Mouse (Mus musculus): Measurements from ENCODE around the gene Rhebl1. TPM values are rescaled to one million over a fixed set of nuclear protein-coding genes. Genes with fewer than 3 reads are reported as not detected.

Gene Rhebl1
- total RNA-seq (2023): 20.7 TPM

GRCm38 (mm10) chr15:98893940-98894745 is at the start of gene Rhebl1:
Gene Rhebl1 (minus strand): TSS chr15:98894540.

GRCm38 (mm10) chr15:98934217-98934839 is 40.0 kb upstream of the Rhebl1 start, which contains the start of gene Tuba1b:
Gene Tuba1b (minus strand): TSS chr15:98934565.

GRCm38 (mm10) chr15:98917538-98918498 is 23.5 kb upstream of the Rhebl1 start, which contains the start of gene Lmbr1l:
Gene Lmbr1l (minus strand): TSS chr15:98918231.

GRCm38 (mm10) chr15:98897928-98898800 is 3.8 kb upstream of the Rhebl1 start, which contains the start of gene Dhh:
Gene Dhh (minus strand): TSS chr15:98898540.

GRCm38 (mm10) chr15:98871070-98871915 is 23.0 kb downstream of the Rhebl1 start, which contains the start of gene Kmt2d:
Gene Kmt2d (minus strand): TSS chr15:98871204.

DNA sequence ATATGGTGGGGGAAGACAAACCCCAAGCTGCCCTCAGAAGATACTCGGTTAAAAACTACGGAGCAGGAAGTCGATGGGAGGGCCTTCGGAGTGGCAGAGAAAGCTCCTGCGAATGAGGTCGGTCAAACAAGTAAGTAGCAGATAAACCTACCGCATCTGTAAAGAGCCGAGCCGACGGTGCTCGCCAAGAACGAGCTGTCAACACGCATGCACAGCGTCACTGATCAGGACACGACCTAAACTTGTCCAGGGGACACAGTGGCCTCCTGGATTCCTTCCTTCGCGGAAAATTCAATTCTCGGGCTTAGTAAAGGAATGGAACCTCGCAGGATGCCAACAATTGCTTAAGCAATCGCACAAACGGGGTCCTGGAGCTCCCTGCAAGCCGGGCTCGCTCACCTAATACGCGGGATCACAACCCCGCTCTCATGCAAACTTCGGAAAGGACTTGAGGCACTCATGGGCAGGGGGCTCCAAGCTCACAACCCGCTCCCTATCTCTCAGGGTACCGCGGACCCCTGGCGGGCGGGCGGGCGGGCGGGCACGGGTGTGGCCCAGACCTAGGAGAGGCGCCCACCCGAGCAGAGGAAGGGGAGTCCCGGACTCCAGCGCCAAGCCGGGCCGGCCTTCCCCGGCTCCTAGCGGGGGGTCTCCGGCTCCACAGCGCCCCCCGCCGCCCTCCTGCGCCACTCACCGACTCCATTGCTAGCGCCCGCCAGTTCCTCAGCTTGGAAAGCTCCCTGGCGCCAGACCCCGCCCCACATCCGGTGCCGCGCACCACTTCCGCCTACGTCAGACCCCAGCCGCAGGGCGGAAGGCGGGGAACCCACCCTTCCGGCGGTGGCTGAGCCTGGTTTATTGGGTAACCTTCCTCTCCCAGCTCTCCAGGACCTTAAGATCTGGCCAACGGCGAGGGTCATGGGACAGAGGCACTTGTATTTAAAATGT is 63.3 kb downstream of the Rhebl1 start, which contains the start of gene Prkag1:
Prkag1 (minus strand) TSS at position 786 of the 948 bp plus-strand sequence.

Other genes starting within 250 kb of the Rhebl1 start
- 133 TPM for gene Ddx23, start 231.6 kb downstream of the Rhebl1 start, total RNA-seq (2023)
- gene Rnd1, start 217.1 kb downstream of the Rhebl1 start, total RNA-seq (2023): 0.64 TPM
- gene Ccdc65, start 186.3 kb downstream of the Rhebl1 start, total RNA-seq (2023): not detected
- gene Fkbp11, start 166.3 kb downstream of the Rhebl1 start, total RNA-seq (2023): 2.5 TPM
- 94.4 TPM for gene Arf3, start 131.3 kb downstream of the Rhebl1 start, total RNA-seq (2023)
- gene Wnt10b, start 116.4 kb downstream of the Rhebl1 start, total RNA-seq (2023): 0.77 TPM
- not detected for gene Wnt1, start 104.7 kb downstream of the Rhebl1 start, total RNA-seq (2023)
- gene Ddn, start 85.0 kb downstream of the Rhebl1 start, total RNA-seq (2023): 0.21 TPM
- 117 TPM for gene Prkag1, start 63.0 kb downstream of the Rhebl1 start, total RNA-seq (2023)
- gene Kmt2d, start 23.3 kb downstream of the Rhebl1 start, total RNA-seq (2023): 266 TPM
- 1.1 TPM for gene Dhh, start 4.0 kb upstream of the Rhebl1 start, total RNA-seq (2023)
- gene Lmbr1l, start 23.7 kb upstream of the Rhebl1 start, total RNA-seq (2023): 293 TPM
- gene Tuba1b, start 40.0 kb upstream of the Rhebl1 start, total RNA-seq (2023): 244 TPM
- gene Gm49450, start 59.0 kb upstream of the Rhebl1 start, total RNA-seq (2023): not detected
- gene Tuba1a, start 59.2 kb upstream of the Rhebl1 start, total RNA-seq (2023): 270 TPM
- gene Tuba1c, start 135.4 kb upstream of the Rhebl1 start, total RNA-seq (2023): 95.3 TPM
- not detected for gene Prph, start 160.6 kb upstream of the Rhebl1 start, total RNA-seq (2023)
- 0.31 TPM for gene Troap, start 180.0 kb upstream of the Rhebl1 start, total RNA-seq (2023)
- gene C1ql4, start 193.3 kb upstream of the Rhebl1 start, total RNA-seq (2023): not detected
- not detected for gene Dnajc22, start 198.6 kb upstream of the Rhebl1 start, total RNA-seq (2023)
- not detected for gene Spats2, start 231.4 kb upstream of the Rhebl1 start, total RNA-seq (2023)

All from CD8-positive naive resting alpha-beta T cell, adult 57 days (primary cell).